13 mouse cellular contexts compared by ENCODE assay signal in genomic region chr1:87379919-87380318, GRCm38 (mm10). TPM values are rescaled to one million over a fixed set of nuclear protein-coding genes. Genes with fewer than 3 reads are reported as not detected.
DNase-seq lines count a peak whose midpoint lies in the region; ATAC-seq and TF ChIP-seq lines count a peak whose summit lies in the region.
"Had no signal": no experiment of that assay in that cellular context is flagged by ENCODE, and none has a peak within 500 bp of the region (broad histone marks: within the 10 kb centered on the region; RNA-seq: fewer than 3 reads in every experiment).

No protein-coding gene starts in this region.

- no peak overlapping the region for H3K27ac ChIP-seq in hindbrain, embryonic 14.5 days
- no peak overlapping the region for H3K27ac ChIP-seq in hindbrain, embryonic 10.5 days
- no peak overlapping the region for H3K27ac ChIP-seq in midbrain, postnatal 0 days (ENCODE audit: low read depth, low read length)
- H3K27ac ChIP-seq in midbrain, embryonic 11.5 days (ENCODE audit: low read depth, low read length) = no peak overlapping the region
- H3K27ac ChIP-seq: lung, embryonic 15.5 days had no signal

- H3K4me3 ChIP-seq in hindbrain, embryonic 14.5 days (replicated peaks; ENCODE audit: low read length) = no peak overlapping the region
- no peak overlapping the region for H3K4me3 ChIP-seq in hindbrain, embryonic 10.5 days
- H3K4me3 ChIP-seq in midbrain, postnatal 0 days (ENCODE audit: low read depth, low read length) = no peak overlapping the region
- no peak overlapping the region for H3K4me3 ChIP-seq in midbrain, embryonic 11.5 days (ENCODE audit: low read depth, low read length)
- H3K4me3 ChIP-seq: lung, embryonic 15.5 days had no signal

- peaks cover 14% of the 10 kb centered on the region for H3K36me3 ChIP-seq in hindbrain, embryonic 14.5 days (replicated peaks; ENCODE audit: control insufficient read depth, insufficient read depth)
- peaks cover 46% of the 10 kb centered on the region for H3K36me3 ChIP-seq in hindbrain, embryonic 10.5 days
- H3K36me3 ChIP-seq in midbrain, postnatal 0 days (ENCODE audit: insufficient read depth, low read length) = peaks cover 7% of the 10 kb centered on the region; the same call in 1 of the 2 replicates
- no peaks in the 10 kb centered on the region; the same call in 1 of the 2 replicates for H3K36me3 ChIP-seq in midbrain, embryonic 11.5 days (ENCODE audit: control insufficient read depth, insufficient read depth, low read length)

- DNase-seq in hindbrain, embryonic 14.5 days (ENCODE audit: low spot score) = peak; percentile 35
- no peak for DNase-seq in hindbrain, embryonic 10.5 days (ENCODE audit: low spot score)
- peak; percentile 40 for DNase-seq in midbrain, postnatal 0 days (ENCODE audit: low spot score)
- no peak for DNase-seq in midbrain, embryonic 11.5 days (ENCODE audit: low spot score, missing footprints)
- peak; percentile 23 for DNase-seq in embryo, embryonic 10.5 days (ENCODE audit: low spot score)
- no peak for DNase-seq in frontal cortex, postnatal 36 days (ENCODE audit: low spot score in 2 of 2)
- no peak for DNase-seq in frontal cortex, postnatal 14 days (ENCODE audit: low spot score in 2 of 2)
- DNase-seq: cerebellum, adult 11-12 months; heart, adult 11 months; layer of hippocampus, postnatal 36 days; thymus, postnatal 36 days had no signal

- peak; percentile 66 for TF ChIP-seq CTCF in midbrain, postnatal 0 days (IDR thresholded peaks at IDR 0.05)

- H3K4me1 ChIP-seq in hindbrain, embryonic 14.5 days (replicated peaks; ENCODE audit: control insufficient read depth, insufficient read depth, low read length) = no peaks in the 10 kb centered on the region
- H3K4me1 ChIP-seq in hindbrain, embryonic 10.5 days (replicated peaks) = no peaks in the 10 kb centered on the region
- no peaks in the 10 kb centered on the region for H3K4me1 ChIP-seq in midbrain, postnatal 0 days (ENCODE audit: insufficient read depth, low read length)
- H3K4me1 ChIP-seq in midbrain, embryonic 11.5 days (ENCODE audit: control insufficient read depth, insufficient read depth, low read length) = no peaks in the 10 kb centered on the region
- H3K4me1 ChIP-seq: lung, embryonic 15.5 days had no signal

- no peak overlapping the region for H3K9ac ChIP-seq in hindbrain, embryonic 14.5 days
- H3K9ac ChIP-seq in midbrain, postnatal 0 days (replicated peaks; ENCODE audit: low read length, poor library complexity, severe bottlenecking) = no peak overlapping the region
- H3K9ac ChIP-seq in midbrain, embryonic 11.5 days (ENCODE audit: low read length) = no peak overlapping the region
- H3K9ac ChIP-seq: lung, embryonic 15.5 days had no signal

- H3K4me2 ChIP-seq in hindbrain, embryonic 14.5 days (replicated peaks) = no peak overlapping the region
- no peak overlapping the region for H3K4me2 ChIP-seq in midbrain, postnatal 0 days (ENCODE audit: low read depth, low read length, poor library complexity, severe bottlenecking)
- H3K4me2 ChIP-seq in midbrain, embryonic 11.5 days = no peak overlapping the region
- H3K4me2 ChIP-seq: lung, embryonic 15.5 days had no signal

- 86% methylated on average over 1 of the region's 1 CpGs for WGBS in hindbrain, embryonic 14.5 days
- WGBS in hindbrain, embryonic 10.5 days = 83% methylated on average over 1 of the region's 1 CpGs
- WGBS in midbrain, postnatal 0 days = 90% methylated on average over 1 of the region's 1 CpGs
- 89% methylated on average over 1 of the region's 1 CpGs for WGBS in midbrain, embryonic 11.5 days

- no peak for ATAC-seq in hindbrain, embryonic 14.5 days (ENCODE audit: low FRiP score)
- ATAC-seq in midbrain, postnatal 0 days (ENCODE audit: low FRiP score) = no peak
- ATAC-seq in midbrain, embryonic 11.5 days (ENCODE audit: low FRiP score) = no peak
- ATAC-seq in monocyte, adult 5-6 weeks (replicated peaks; ENCODE audit: insufficient number of reproducible peaks, low FRiP score, low TSS enrichment, poor library complexity, severe bottlenecking) = no peak

- no peaks in the 10 kb centered on the region for H3K9me3 ChIP-seq in hindbrain, embryonic 14.5 days (ENCODE audit: control insufficient read depth, low read length)
- H3K9me3 ChIP-seq in hindbrain, embryonic 10.5 days = no peaks in the 10 kb centered on the region
- no peaks in the 10 kb centered on the region for H3K9me3 ChIP-seq in midbrain, postnatal 0 days (ENCODE audit: low read length)
- no peaks in the 10 kb centered on the region for H3K9me3 ChIP-seq in midbrain, embryonic 11.5 days (ENCODE audit: control insufficient read depth, low read length)
- H3K9me3 ChIP-seq: lung, embryonic 15.5 days had no signal

- H3K27me3 ChIP-seq in hindbrain, embryonic 14.5 days (ENCODE audit: control insufficient read depth, insufficient read depth, low read length) = no peaks in the 10 kb centered on the region
- no peaks in the 10 kb centered on the region for H3K27me3 ChIP-seq in hindbrain, embryonic 10.5 days (ENCODE audit: insufficient read depth, poor library complexity, severe bottlenecking)
- no peaks in the 10 kb centered on the region for H3K27me3 ChIP-seq in midbrain, postnatal 0 days (ENCODE audit: insufficient read depth, low read length)
- no peaks in the 10 kb centered on the region for H3K27me3 ChIP-seq in midbrain, embryonic 11.5 days (ENCODE audit: control insufficient read depth, insufficient read depth, low read length)
- H3K27me3 ChIP-seq: lung, embryonic 15.5 days had no signal

RNA-seq across cellular contexts. Expression of gene Kcnj13, which starts 14.6 kb away (rescaled TPM):
- polyA plus RNA-seq in hindbrain, embryonic 14.5 days (2014; fragmentation: Nextera tagmentation; extraction: Ambion mirVana) = 16.4 and 29.6 TPM in 2 replicates
- polyA plus RNA-seq in hindbrain, embryonic 10.5 days (2016; fragmentation: Nextera tagmentation; extraction: Ambion mirVana) = 1.1 and 5.0 TPM in 2 replicates
- 4.5 and 8.0 TPM in 2 replicates for total RNA-seq in midbrain, postnatal 0 days (2014; rRNA removed)
- 10.2 and 10.8 TPM in 2 replicates for polyA plus RNA-seq in midbrain, postnatal 0 days (2015; fragmentation: Nextera tagmentation; extraction: Ambion mirVana)
- polyA plus RNA-seq in midbrain, embryonic 11.5 days (2014; fragmentation: Nextera tagmentation; extraction: Ambion mirVana) = 0.14 and 0.38 TPM in 2 replicates
- total RNA-seq in monocyte, adult 5-6 weeks (2017) = not detected in 3 replicates

RNA-seq across cellular contexts. Expression of gene Gigyf2, which starts 53.1 kb away (rescaled TPM):
- 59.3 and 69.2 TPM in 2 replicates for polyA plus RNA-seq in hindbrain, embryonic 14.5 days (2014; fragmentation: Nextera tagmentation; extraction: Ambion mirVana)
- 46.1 and 48.1 TPM in 2 replicates for polyA plus RNA-seq in hindbrain, embryonic 10.5 days (2016; fragmentation: Nextera tagmentation; extraction: Ambion mirVana)
- total RNA-seq in midbrain, postnatal 0 days (2014; rRNA removed) = 69.0 and 75.0 TPM in 2 replicates
- polyA plus RNA-seq in midbrain, postnatal 0 days (2015; fragmentation: Nextera tagmentation; extraction: Ambion mirVana) = 45.4 and 46.4 TPM in 2 replicates
- polyA plus RNA-seq in midbrain, embryonic 11.5 days (2014; fragmentation: Nextera tagmentation; extraction: Ambion mirVana) = 50.7 and 51.9 TPM in 2 replicates
- 61.3 to 144 TPM (median 71.3 TPM) in 3 replicates for total RNA-seq in monocyte, adult 5-6 weeks (2017)

Comparison
In these comparisons a context has a peak if more than half of its experiments do, and no peak if none do; other contexts are left out.
1. DNase-seq: peak in hindbrain, embryonic 14.5 days (single experiment), midbrain, postnatal 0 days (single experiment) and embryo, embryonic 10.5 days (single experiment); none in hindbrain, embryonic 10.5 days (single experiment), midbrain, embryonic 11.5 days (single experiment), frontal cortex, postnatal 36 days (0 of 2) and frontal cortex, postnatal 14 days (0 of 2).